Mouse (Mus musculus) thymus, postnatal 4 days (tissue): ENCODE data around the gene Mgll.

ENCODE experiments used
- DNase-seq: peaks from one replicate; pipeline ENCODE4 v3.0.0; 2021

The Mgll gene

GRCm38 (mm10) chr6:88804966-88805577 lies 80.9 kb downstream of the Mgll start:
- DNase-seq, result no peak

GRCm38 (mm10) chr6:88809091-88810037 lies 85.2 kb downstream of the Mgll start:
- DNase-seq, result no peak

DNA sequence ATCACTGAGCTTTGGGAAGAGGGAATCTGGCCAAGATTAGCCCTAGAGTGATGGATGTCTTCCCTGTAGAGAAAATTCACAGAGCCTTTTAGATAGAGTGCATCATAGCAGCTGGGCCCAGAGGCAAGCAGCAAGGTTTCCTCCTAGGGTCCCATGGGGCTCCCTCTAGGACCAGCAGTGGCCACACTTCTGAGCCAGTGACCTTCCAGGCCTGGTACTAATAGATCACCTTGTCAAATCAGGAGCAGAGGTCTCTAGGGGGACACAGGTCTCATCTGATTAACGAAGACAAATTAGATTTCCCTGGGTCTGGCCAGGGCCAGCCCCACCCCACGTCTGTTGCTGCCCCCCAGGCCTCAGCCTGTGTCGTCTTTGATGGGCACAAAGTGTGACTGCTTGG lies 86.1 kb downstream of the Mgll start:
- no peak for DNase-seq

DNA sequence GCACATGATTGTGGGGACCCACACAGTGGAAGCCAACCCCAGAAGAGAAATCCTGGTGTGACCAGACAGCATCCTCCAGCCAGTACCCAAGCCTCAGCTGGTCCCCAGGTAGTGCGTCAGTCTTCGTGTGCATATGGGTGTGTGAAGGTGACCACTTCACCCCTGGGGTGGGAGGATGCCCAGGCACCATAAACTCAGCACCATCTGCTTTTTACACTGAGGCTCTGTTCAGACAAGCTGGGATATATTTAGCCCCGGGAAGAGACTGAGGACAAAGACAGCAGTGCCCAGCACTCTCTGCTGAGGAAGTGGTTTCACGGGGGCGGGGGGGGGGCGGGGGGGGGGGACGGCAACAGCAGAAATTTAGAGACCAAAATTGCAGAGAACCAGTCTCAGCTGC lies 87.2 kb downstream of the Mgll start:
- peak; percentile 29 for DNase-seq

GRCm38 (mm10) chr6:88811880-88812400 lies 87.7 kb downstream of the Mgll start:
- DNase-seq, result no peak

DNA sequence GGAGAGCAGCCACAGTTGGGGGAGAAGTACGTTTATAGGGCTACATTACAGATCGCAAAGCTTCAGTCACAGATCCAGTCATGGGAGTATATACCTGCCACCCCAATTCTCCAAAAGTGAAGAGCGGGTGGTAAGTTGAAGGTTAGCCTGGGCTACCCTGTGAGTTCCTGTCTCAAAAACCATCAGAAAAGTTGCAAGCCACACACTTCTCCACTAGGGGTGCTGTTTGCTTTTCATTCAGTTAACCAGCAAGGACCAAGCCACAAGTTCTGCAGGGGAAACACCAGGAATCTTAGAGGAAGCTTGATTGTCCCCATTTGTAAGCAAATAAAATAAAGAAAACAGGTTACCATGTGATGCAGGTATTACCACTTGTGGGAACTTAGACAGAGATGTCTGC lies 88.7 kb downstream of the Mgll start:
- DNase-seq, result peak; percentile 61

DNA sequence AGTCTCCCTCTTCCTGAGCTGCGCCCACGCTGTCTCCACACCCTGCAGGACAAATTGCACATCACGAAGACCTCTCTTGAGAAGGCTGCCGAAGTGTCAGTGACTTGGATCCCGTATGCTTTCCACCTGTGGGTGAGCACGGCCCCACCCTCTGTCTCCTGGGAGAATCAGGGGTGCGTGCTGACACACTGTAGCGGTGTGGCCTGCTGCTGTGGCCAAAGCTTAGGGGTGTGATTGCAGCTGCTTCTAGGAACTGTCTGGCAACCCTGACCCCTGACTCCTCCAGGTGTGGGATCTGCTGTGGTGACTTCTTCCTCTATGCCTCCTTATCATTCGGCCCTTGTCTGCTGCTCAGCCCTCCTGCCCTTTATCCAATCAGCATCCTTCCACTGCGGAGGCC lies 89.6 kb downstream of the Mgll start:
- DNase-seq, result no peak

DNA sequence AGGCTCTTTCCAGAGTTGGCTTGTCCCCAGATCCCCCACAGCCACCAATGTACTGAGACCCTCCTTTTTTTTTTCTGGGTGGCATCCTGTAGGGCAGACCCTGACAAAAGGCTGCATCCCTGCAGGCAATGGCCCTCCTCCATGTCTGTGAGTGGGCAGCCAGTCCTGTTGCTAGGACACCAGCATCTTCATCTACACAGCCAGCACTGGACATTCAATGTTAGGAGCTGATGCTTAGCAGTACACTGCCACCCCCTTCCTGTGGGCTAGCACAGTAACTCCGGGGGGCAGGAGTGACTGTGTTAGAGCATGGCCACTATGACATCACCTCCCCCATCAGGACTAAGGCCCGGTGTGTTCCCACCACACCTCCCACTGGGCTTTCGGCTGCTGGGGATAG lies 90.8 kb downstream of the Mgll start:
- DNase-seq, result no peak

DNA sequence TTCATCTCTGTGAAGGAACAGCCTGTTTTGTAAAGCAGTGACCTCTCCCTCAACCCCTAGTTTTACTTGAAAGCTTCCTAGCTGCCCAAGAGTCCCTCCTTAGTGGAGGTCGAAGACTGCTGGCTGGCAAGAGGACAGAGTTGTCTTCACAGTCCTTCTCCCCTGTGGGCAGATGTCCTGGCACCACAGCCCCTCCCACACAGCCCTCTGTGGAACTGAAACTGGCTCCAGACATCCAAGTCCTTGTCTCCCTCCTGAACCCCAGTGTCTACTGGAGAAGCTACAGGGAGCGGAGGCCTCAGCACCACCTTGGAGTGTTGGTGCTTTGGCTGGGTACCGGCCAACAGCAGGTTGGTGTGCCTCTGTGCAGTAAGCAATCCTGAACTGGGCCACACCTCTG lies 91.3 kb downstream of the Mgll start:
- DNase-seq, result no peak

- no peak for DNase-seq
Measured at GRCm38 (mm10) chr6:88816913-88817312, 92.7 kb downstream of the Mgll start.

DNA sequence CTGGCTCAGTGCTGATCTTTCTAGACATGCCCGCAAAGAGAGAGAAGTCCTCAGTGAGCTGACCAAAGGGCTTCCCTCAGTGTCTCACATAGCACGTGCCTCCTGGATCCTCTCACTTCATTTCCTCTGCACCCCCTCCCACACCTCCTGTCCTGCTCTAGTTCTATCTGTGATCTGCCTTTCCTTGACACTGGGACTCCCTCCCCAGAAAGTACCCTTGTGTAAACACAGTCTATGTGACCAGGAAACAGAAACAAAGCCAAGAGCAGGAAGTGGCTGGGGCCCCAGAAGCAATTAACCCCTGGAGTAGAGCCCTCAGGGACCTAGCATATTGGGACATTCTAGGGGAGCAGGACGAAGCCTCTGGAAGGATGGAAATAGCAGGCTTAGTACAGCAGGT lies 96.6 kb downstream of the Mgll start:
- no peak for DNase-seq

DNA sequence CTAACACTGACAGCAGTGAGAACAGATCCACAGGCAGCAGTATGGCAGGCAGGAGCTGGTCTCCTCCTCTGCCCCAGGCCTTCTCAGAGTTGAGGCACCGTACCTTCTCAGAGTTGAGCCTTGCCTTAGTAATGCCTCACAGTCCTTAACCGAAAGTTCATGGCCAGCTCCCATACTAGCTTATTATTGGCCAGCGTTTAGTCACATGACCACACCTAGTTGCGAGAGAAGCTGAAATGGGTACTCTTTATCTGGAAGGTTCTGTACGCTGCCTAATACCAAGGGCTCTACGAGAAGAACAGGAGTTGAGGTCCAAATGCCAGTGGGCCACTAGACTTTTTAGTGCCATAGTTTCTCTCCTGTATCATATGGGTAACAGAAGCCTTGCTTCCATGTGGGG lies 97.1 kb downstream of the Mgll start:
- DNase-seq, result no peak

GRCm38 (mm10) chr6:88821901-88822300 lies 97.7 kb downstream of the Mgll start:
- no peak for DNase-seq

DNA sequence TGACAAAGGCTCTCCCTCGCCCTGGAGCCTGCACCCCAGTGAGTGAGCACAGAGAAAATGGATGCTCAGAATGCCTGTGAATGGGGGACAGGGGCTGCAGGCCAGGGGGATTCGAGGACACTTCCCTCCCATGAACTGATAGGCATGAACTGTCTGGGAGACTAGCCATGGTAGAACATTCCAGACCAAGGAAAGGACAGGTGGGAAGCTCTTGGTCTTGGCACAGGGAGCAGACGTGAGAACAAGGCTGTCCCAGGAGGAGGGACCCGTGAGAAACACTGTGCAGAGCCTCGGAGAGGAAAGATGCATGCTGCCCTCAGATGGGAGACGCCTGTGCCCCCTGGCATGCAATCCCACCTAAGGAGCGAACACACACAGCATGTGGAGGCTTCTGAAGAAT lies 100.0 kb downstream of the Mgll start:
- no peak for DNase-seq

DNA sequence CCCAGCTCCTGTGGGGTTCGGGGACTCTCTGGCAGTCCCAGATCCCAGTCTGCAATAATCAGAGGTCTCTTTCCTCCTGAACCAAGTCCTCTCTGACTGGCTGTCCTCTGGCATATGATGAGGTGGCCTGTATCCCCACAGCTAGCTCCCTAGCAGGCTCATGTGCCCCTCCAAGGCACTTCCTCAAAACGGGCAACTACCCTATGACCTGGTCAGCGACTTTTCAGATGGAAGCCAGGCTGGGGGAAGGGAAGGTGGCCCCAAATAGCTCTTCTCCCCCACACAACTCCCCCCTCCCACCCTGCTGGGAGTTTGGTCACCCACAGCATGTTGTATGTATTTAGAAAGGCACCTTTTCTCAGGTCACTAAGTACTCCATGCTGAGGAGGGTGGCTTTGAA lies 101.9 kb downstream of the Mgll start:
- no peak for DNase-seq

DNA sequence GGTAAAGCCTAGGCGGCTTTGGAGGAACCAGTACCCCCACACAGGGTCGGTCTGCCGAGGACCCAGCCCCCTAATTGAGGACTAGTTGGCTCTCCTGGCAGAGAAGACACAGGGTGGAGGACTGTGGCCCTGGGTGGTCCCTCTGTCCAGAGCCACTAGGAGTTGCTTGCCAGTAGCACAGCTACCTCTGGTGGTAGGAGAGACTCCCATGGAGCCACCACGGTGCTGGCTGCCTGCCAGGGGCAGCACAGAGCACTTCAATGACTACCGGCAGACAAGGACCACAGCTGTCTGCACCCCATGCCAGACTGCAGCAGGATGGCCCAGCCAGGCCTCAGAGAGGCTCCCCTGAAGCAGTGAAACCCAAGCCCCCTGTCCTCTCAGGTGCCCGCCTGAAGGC lies 102.3 kb downstream of the Mgll start:
- DNase-seq, result peak; percentile 62

DNA sequence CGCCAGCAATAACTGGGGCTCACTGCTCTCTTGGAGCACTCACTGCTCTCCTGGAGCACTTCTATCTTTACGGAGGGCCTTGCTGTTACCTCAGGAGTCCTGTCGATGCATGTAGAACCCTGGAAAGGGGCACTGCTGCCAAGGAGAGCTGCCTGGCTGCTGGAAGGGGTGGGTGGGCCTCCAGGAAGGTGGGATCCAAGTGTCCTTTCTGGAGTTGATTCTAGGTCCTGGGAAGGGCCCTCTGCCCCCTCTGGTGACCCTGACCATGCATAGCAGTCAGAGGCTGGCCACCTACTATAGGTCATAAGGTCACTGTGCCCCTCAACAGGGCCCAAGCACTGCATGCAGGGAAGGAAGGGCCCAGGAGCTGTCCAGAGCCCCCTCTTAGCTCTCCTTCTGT lies 102.8 kb downstream of the Mgll start:
- DNase-seq, result no peak

DNA sequence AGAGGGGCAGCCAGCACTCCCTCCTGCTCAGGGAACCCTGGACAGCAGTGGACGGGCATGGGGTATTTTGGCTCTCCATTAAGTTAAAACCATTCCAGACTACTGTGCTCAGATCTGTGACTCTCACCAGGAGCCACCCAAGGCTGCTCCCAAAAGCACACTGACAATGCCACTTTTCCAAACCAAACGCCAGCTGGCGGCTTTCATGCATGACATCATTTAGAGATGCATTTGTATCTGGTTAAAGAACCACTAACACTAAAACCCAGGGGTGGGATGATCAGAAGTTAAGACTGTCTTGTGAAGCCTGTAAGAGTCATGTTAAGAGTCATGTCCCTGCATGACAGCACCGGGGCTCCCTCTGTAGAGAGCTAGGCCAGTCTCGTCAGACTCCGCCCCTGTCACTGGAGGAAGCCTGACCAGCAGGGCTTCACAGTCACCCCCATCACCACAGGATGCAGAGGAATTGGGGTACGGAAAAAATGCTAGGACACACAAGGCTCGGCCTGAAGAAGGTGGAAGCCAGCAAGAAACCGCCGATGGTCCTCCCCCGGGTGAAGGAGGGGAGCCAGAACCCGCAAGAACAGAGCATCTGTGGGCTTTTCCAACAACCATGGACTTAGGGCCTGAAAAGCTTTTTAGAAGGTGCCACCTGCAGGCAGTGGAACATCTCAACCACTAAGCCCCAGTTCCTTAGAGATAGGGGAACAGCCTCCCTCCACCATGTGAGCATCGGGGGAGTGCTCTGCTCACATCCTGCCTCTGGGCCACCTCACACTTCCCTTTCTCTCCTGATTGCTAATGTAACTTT lies 103.4 kb downstream of the Mgll start:
- DNase-seq, result peak; percentile 51

DNA sequence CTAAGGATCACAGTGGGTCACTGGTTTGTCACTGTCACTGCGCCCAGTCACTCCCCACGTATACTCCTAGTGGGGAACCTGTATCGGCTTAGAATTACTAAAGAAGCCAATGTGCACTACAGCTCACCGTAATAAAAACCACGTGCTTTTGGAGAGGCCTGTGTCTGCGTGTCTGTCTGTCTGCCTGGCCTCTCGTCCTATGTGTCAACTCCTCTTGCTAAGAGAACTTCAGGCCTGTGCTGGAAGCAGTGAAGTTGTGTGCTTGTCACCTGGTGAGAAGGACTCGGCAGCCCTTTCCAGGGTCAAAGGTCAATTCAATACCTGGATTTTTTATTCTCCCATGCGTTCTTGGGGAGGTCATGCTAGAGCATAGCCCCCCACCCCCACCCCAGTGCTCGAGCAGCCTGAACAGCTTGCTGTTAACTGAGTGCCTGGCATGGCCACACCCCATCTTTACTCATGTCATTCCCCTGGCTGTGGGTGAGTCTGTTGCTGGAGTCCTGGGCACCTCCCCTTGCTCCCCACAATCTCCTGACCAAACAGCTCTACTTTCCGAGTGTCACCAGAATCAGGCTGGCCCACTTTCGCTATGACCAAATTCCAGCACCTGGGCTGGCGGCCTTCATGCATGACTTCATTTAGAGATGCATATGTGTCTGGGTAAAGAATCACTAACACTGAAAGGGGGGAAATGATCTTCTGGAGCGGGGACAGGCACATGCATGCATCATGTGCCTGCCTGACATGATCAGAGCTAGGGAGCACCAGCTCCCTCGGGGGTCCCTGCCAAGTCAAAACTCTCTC lies 104.2 kb downstream of the Mgll start:
- DNase-seq, result no peak

- no peak for DNase-seq
Measured at GRCm38 (mm10) chr6:88829579-88829978, 105.4 kb downstream of the Mgll start.

GRCm38 (mm10) chr6:88830112-88830702 lies 106.0 kb downstream of the Mgll start:
- DNase-seq, result no peak

DNA sequence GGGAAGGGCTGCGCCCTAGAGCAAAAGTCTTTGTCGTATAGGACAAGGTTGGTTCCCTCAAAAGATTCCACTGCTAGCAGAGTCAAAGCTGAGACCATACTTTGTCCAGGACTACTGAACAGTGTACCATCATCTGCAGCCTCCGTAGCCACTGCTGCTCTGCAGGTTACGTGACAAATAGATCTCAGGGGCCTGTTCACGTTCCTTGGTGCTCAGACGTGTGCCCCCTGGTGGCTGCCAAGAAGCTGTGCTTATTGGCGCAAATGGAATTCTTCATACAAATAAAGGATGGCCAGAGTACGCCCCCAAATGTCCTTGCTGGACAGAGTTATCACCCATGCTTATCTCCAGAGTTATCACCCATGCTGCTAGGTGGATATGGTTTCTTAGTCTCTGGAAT lies 107.2 kb downstream of the Mgll start:
- DNase-seq, result peak; percentile 85
